13 mouse cellular contexts compared by ENCODE assay signal in the genomic region with DNA sequence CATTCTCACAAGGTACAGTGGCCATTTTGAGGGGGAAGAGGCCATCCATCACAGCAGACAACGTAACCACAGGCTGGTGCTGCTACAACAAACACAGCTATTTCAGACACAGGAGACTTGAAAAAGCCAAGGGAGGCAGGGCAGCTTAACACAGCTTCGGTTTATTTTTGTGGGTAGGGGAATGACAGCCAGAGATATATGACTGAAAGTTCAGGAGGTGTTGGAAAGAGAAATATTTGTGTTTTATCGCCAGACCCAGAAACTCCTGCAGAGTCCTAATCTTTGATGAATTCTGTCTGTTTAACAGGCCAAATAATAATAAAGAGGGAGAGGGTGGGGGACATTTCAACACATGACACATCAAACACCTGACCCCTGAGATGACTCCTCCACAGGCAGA. TPM values are rescaled to one million over a fixed set of nuclear protein-coding genes. Genes with fewer than 3 reads are reported as not detected.
DNase-seq lines count a peak whose midpoint lies in the region; ATAC-seq and TF ChIP-seq lines count a peak whose summit lies in the region.
"Had no signal": no experiment of that assay in that cellular context is flagged by ENCODE, and none has a peak within 500 bp of the region (broad histone marks: within the 10 kb centered on the region; RNA-seq: fewer than 3 reads in every experiment).

No protein-coding gene starts in this region.

- H3K27ac ChIP-seq in heart, postnatal 0 days (ENCODE audit: low read depth), result peak overlapping the region; percentile 62
- H3K27ac ChIP-seq in heart, adult 2 months, result no peak overlapping the region; the same call in 1 of the 2 replicates
- peak overlapping the region; percentile 23; the same call in 1 of the 2 replicates for H3K27ac ChIP-seq in stomach, embryonic 14.5 days (ENCODE audit: low read length)
- no peak overlapping the region for H3K27ac ChIP-seq in stomach, postnatal 0 days (replicated peaks)
- H3K27ac ChIP-seq in cerebellum, adult 2 months (ENCODE audit: insufficient read depth, low read length), result no peak overlapping the region
- H3K27ac ChIP-seq: limb, embryonic 12.5 days had no signal

- H3K36me3 ChIP-seq in heart, postnatal 0 days (replicated peaks; ENCODE audit: control insufficient read depth, insufficient read depth, low read length), result no peaks in the 10 kb centered on the region
- no peaks in the 10 kb centered on the region for H3K36me3 ChIP-seq in heart, adult 2 months (ENCODE audit: control insufficient read depth, insufficient read depth, low read length)
- H3K36me3 ChIP-seq in stomach, embryonic 14.5 days (ENCODE audit: control insufficient read depth, insufficient read depth, low read length), result no peaks in the 10 kb centered on the region
- no peaks in the 10 kb centered on the region for H3K36me3 ChIP-seq in stomach, postnatal 0 days (ENCODE audit: control insufficient read depth, insufficient read depth, low read length)
- H3K36me3 ChIP-seq: limb, embryonic 12.5 days had no signal

- DNase-seq in heart, postnatal 0 days (ENCODE audit: low spot score), result no peak
- no peak for DNase-seq in heart, adult 2 months
- DNase-seq in stomach, postnatal 0 days (ENCODE audit: low spot score), result no peak
- peak; percentile 32 for DNase-seq in forelimb bud, embryonic 11.5 days (ENCODE audit: low read depth, low spot score)
- no peak for DNase-seq in left cerebral cortex, postnatal 25 days (ENCODE audit: low spot score in 2 of 2)
- no peak for DNase-seq in cerebellum, adult 2 months
- DNase-seq: cerebellum, adult 8-10 months; lung, adult 2 months; right cerebral cortex, adult 18-20 months; spleen, adult 18-20 months had no signal

- ATAC-seq in heart, postnatal 0 days (ENCODE audit: insufficient read depth, low read depth), result no peak
- ATAC-seq in stomach, embryonic 14.5 days (ENCODE audit: insufficient number of reproducible peaks, insufficient read depth, low FRiP score, low read depth), result 0 out of 2 replicates have a peak, but pooled peaks have one; percentile 5
- no peak for ATAC-seq in stomach, postnatal 0 days (ENCODE audit: low FRiP score, low TSS enrichment)

- no peaks in the 10 kb centered on the region for H3K27me3 ChIP-seq in heart, postnatal 0 days (ENCODE audit: control insufficient read depth, insufficient read depth, low read length)
- no peaks in the 10 kb centered on the region for H3K27me3 ChIP-seq in heart, adult 2 months (ENCODE audit: control insufficient read depth, insufficient read depth, low read length)
- H3K27me3 ChIP-seq in stomach, embryonic 14.5 days (ENCODE audit: control insufficient read depth, insufficient read depth, low read length), result no peaks in the 10 kb centered on the region
- no peaks in the 10 kb centered on the region for H3K27me3 ChIP-seq in stomach, postnatal 0 days (ENCODE audit: control insufficient read depth, insufficient read depth, low read length)
- H3K27me3 ChIP-seq in cerebellum, adult 2 months (ENCODE audit: control insufficient read depth, insufficient read depth, low read length), result no peaks in the 10 kb centered on the region
- H3K27me3 ChIP-seq: limb, embryonic 12.5 days had no signal

- peaks cover 36% of the 10 kb centered on the region for H3K4me1 ChIP-seq in heart, postnatal 0 days (ENCODE audit: control insufficient read depth, insufficient read depth)
- H3K4me1 ChIP-seq in heart, adult 2 months (ENCODE audit: control insufficient read depth, insufficient read depth, low read length), result peaks cover 21% of the 10 kb centered on the region
- H3K4me1 ChIP-seq in stomach, embryonic 14.5 days (ENCODE audit: control insufficient read depth, insufficient read depth, low read length), result peaks cover 38% of the 10 kb centered on the region
- H3K4me1 ChIP-seq in stomach, postnatal 0 days (replicated peaks; ENCODE audit: control insufficient read depth, insufficient read depth), result peaks cover 11% of the 10 kb centered on the region; the same call in 1 of the 2 replicates
- H3K4me1 ChIP-seq in cerebellum, adult 2 months (ENCODE audit: control insufficient read depth, insufficient read depth, low read length), result peaks cover 10% of the 10 kb centered on the region

- TF ChIP-seq EP300 in heart, postnatal 0 days (IDR thresholded peaks at IDR 0.05; ENCODE audit: low read depth), result no peak
- no peak for TF ChIP-seq EP300 in heart, adult 2 months (IDR thresholded peaks at IDR 0.05; ENCODE audit: insufficient read depth, low read depth, low read length)
- TF ChIP-seq EP300 in stomach, postnatal 0 days (optimal IDR thresholded peaks at IDR 0.05), result no peak

- no peak overlapping the region for H3K9ac ChIP-seq in heart, postnatal 0 days (replicated peaks; ENCODE audit: low read depth, low read length)
- no peak overlapping the region for H3K9ac ChIP-seq in heart, adult 2 months (ENCODE audit: low read depth, low read length)
- H3K9ac ChIP-seq in stomach, embryonic 14.5 days (replicated peaks; ENCODE audit: low read depth, low read length), result no peak overlapping the region
- no peak overlapping the region for H3K9ac ChIP-seq in stomach, postnatal 0 days (ENCODE audit: low read length)
- H3K9ac ChIP-seq: limb, embryonic 12.5 days had no signal

- no peak for TF ChIP-seq CTCF in heart, postnatal 0 days (IDR thresholded peaks at IDR 0.05; ENCODE audit: low read depth)
- TF ChIP-seq CTCF in heart, adult 2 months (IDR thresholded peaks at IDR 0.05), result no peak
- no peak for TF ChIP-seq CTCF in stomach, postnatal 0 days (IDR thresholded peaks at IDR 0.05; ENCODE audit: low read depth)
- TF ChIP-seq CTCF in cerebellum, adult 2 months (IDR thresholded peaks at IDR 0.05; ENCODE audit: borderline replicate concordance, insufficient read depth, low read depth, low read length), result no peak

- no peaks in the 10 kb centered on the region for H3K9me3 ChIP-seq in heart, postnatal 0 days (replicated peaks; ENCODE audit: control insufficient read depth, low read length)
- H3K9me3 ChIP-seq in stomach, embryonic 14.5 days (ENCODE audit: control insufficient read depth, low read depth, low read length), result no peaks in the 10 kb centered on the region
- H3K9me3 ChIP-seq in stomach, postnatal 0 days (ENCODE audit: control insufficient read depth, low read length), result no peaks in the 10 kb centered on the region

- TF ChIP-seq POLR2A in heart, adult 2 months (IDR thresholded peaks at IDR 0.05; ENCODE audit: insufficient read depth, low read depth, low read length), result no peak
- no peak for TF ChIP-seq POLR2A in cerebellum, adult 2 months (IDR thresholded peaks at IDR 0.05; ENCODE audit: borderline replicate concordance, insufficient read depth, low read length)

- H3K4me2 ChIP-seq in heart, postnatal 0 days (ENCODE audit: low read depth, low read length), result no peak overlapping the region
- no peak overlapping the region for H3K4me2 ChIP-seq in stomach, embryonic 14.5 days (replicated peaks; ENCODE audit: low read depth, low read length)
- H3K4me2 ChIP-seq in stomach, postnatal 0 days (replicated peaks; ENCODE audit: low read depth), result no peak overlapping the region
- H3K4me2 ChIP-seq: limb, embryonic 12.5 days; midbrain, embryonic 11.5 days had no signal

- H3K79me2 ChIP-seq in heart, adult 2 months (replicated peaks; ENCODE audit: control insufficient read depth, insufficient read depth, low read length), result no peaks in the 10 kb centered on the region

- intact Hi-C loops in heart, adult 2 months (cut with DNase I), result no loop called here
- intact Hi-C loops in left cerebral cortex, postnatal 25 days (cut with DNase I), result no loop called here

- H3K4me3 ChIP-seq in heart, postnatal 0 days (ENCODE audit: low read depth, low read length), result no peak overlapping the region
- no peak overlapping the region for H3K4me3 ChIP-seq in heart, adult 2 months
- H3K4me3 ChIP-seq in stomach, embryonic 14.5 days (ENCODE audit: low read depth, low read length), result no peak overlapping the region
- H3K4me3 ChIP-seq in stomach, postnatal 0 days (ENCODE audit: low read depth, low read length), result no peak overlapping the region
- H3K4me3 ChIP-seq in cerebellum, adult 2 months (replicated peaks; ENCODE audit: insufficient read depth, low read depth, low read length), result no peak overlapping the region
- H3K4me3 ChIP-seq: limb, embryonic 12.5 days had no signal

- 21% methylated on average over 3 of the region's 3 CpGs for WGBS in heart, postnatal 0 days
- 27% methylated on average over 3 of the region's 3 CpGs for WGBS in heart, adult 2 months
- WGBS in stomach, embryonic 14.5 days, result 5% methylated on average over 3 of the region's 3 CpGs
- 16% methylated on average over 3 of the region's 3 CpGs for WGBS in stomach, postnatal 0 days
- 83% methylated on average over 3 of the region's 3 CpGs for WGBS in cerebellum, adult 2 months

RNA-seq across cellular contexts. Expression of a gene that starts 28.2 kb away (rescaled TPM):
- 49.2 and 50.6 TPM in 2 replicates for total RNA-seq in heart, postnatal 0 days (2014; rRNA removed; ENCODE audit: low replicate concordance)
- 22.8 and 24.6 TPM in 2 replicates for polyA plus RNA-seq in heart, postnatal 0 days (2015; fragmentation: Nextera tagmentation; extraction: Ambion mirVana)
- total RNA-seq in heart, adult 2 months (2021), result 10 to 100 TPM; 78.0 to 80.2 TPM
- polyA plus RNA-seq in heart, adult 2 months (2012; rRNA removed), result 11.2 and 27.6 TPM in 2 replicates
- 25.5 and 25.8 TPM in 2 replicates for polyA plus RNA-seq in stomach, embryonic 14.5 days (2014; fragmentation: Nextera tagmentation; extraction: Ambion mirVana)
- 12.1 and 13.3 TPM in 2 replicates for polyA plus RNA-seq in stomach, postnatal 0 days (2015; fragmentation: Nextera tagmentation; extraction: Ambion mirVana)
- total RNA-seq in left cerebral cortex, postnatal 25 days (2021), result 100 to 1,000 TPM; 133 to 146 TPM
- polyA plus RNA-seq in cerebellum, adult 2 months (2012; rRNA removed), result 37.5 and 39.1 TPM in 2 replicates

RNA-seq across cellular contexts. Expression of a gene that starts 55.7 kb away (rescaled TPM):
- 32.2 and 50.4 TPM in 2 replicates for total RNA-seq in heart, postnatal 0 days (2014; rRNA removed; ENCODE audit: low replicate concordance)
- polyA plus RNA-seq in heart, postnatal 0 days (2015; fragmentation: Nextera tagmentation; extraction: Ambion mirVana), result 34.1 and 35.4 TPM in 2 replicates
- total RNA-seq in heart, adult 2 months (2021), result 10 to 100 TPM; 79.1 to 84.1 TPM
- polyA plus RNA-seq in heart, adult 2 months (2012; rRNA removed), result 46.7 and 87.4 TPM in 2 replicates
- 48.4 and 49.1 TPM in 2 replicates for polyA plus RNA-seq in stomach, embryonic 14.5 days (2014; fragmentation: Nextera tagmentation; extraction: Ambion mirVana)
- 12.5 and 12.7 TPM in 2 replicates for polyA plus RNA-seq in stomach, postnatal 0 days (2015; fragmentation: Nextera tagmentation; extraction: Ambion mirVana)
- 10 to 100 TPM; 29.8 to 37.2 TPM for total RNA-seq in left cerebral cortex, postnatal 25 days (2021)
- polyA plus RNA-seq in cerebellum, adult 2 months (2012; rRNA removed), result 54.6 and 62.2 TPM in 2 replicates

Comparison
In these comparisons a context has a peak if more than half of its experiments do, and no peak if none do; other contexts are left out.
1. H3K27ac ChIP-seq: peak in heart, postnatal 0 days (single experiment) and stomach, embryonic 14.5 days (single experiment); none in heart, adult 2 months (single experiment), stomach, postnatal 0 days (single experiment) and cerebellum, adult 2 months (single experiment).